Mouse (Mus musculus) midbrain, embryonic 16.5 days (tissue): Measurements from ENCODE around the gene Cox19. TPM values are rescaled to one million over a fixed set of nuclear protein-coding genes. Genes with fewer than 3 reads are reported as not detected.
A peak's percentile ranks its signal among the peaks of the same experiment; 100 is the strongest.

Experiments used
- ATAC-seq: fragments of 200-750 bp; cut with Nextera tagmentation; 2 replicates; pipeline ENCODE4 v1.8.0; 2017; ENCODE audit warnings: moderate TSS enrichment
- H3K27ac ChIP-seq: fragments of 300-500 bp; sonication (generic); 2 replicates; pipeline ENCODE4 v1.5.1; 2014; ENCODE audit warnings: mild to moderate bottlenecking, low read length, mixed read lengths
- H3K27me3 ChIP-seq: fragments of 300-500 bp; sonication (generic); 2 replicates; pipeline ENCODE4 v1.6.1; 2014; ENCODE audit warnings: low read depth, low read length, mixed read lengths; ENCODE audit not compliant: control insufficient read depth, insufficient read depth
- H3K36me3 ChIP-seq: fragments of 300-500 bp; sonication (generic); 2 replicates; pipeline ENCODE4 v1.6.1; 2014; ENCODE audit warnings: mild to moderate bottlenecking, low read length, moderate library complexity, mixed read lengths; ENCODE audit not compliant: control insufficient read depth, insufficient read depth
- H3K4me1 ChIP-seq: fragments of 300-500 bp; sonication (generic); 2 replicates; pipeline ENCODE4 v1.6.1; 2014; ENCODE audit warnings: mild to moderate bottlenecking, low read length, mixed read lengths; ENCODE audit not compliant: control insufficient read depth, insufficient read depth
- H3K4me2 ChIP-seq: fragments of 300-500 bp; sonication (generic); 2 replicates; pipeline ENCODE4 v1.6.1; 2014; ENCODE audit warnings: mild to moderate bottlenecking, low read length, mixed read lengths
- H3K4me3 ChIP-seq: fragments of 300-500 bp; sonication (generic); 2 replicates; pipeline ENCODE4 v1.5.1; 2014; ENCODE audit warnings: low read depth, mild to moderate bottlenecking, low read length, moderate library complexity, mixed read lengths
- H3K9ac ChIP-seq: fragments of 300-500 bp; sonication (generic); 2 replicates; pipeline ENCODE4 v1.6.1; 2014; ENCODE audit warnings: low read depth, low read length, mixed read lengths
- H3K9me3 ChIP-seq: fragments of 300-500 bp; sonication (generic); replicated peaks from 2 replicates; pipeline ENCODE4 v1.6.1; 2014; ENCODE audit warnings: mild to moderate bottlenecking, low read length, mixed read lengths; ENCODE audit not compliant: control insufficient read depth, poor library complexity, severe bottlenecking
- WGBS: fragments of 180-500 bp; shearing (Covaris S2); extraction: QIAGEN DNeasy Blood & Tissue Kit; methylation state at CpG from one replicate; pipeline ENCODE4 v1.1.7; 2014; 5-methylcytosine and 5-hydroxymethylcytosine counted together
- polyA plus RNA-seq: library from polyadenylated mRNA; unstranded; fragments of >200 nt; fragmentation: Nextera tagmentation; extraction: Ambion mirVana; gene quantifications from 2 replicates; pipeline ENCODE4 v1.2.1, GENCODE M21; 2015

The Cox19 gene
- polyA plus RNA-seq, 1 experiment from 2014 or later = 102 TPM

DNA sequence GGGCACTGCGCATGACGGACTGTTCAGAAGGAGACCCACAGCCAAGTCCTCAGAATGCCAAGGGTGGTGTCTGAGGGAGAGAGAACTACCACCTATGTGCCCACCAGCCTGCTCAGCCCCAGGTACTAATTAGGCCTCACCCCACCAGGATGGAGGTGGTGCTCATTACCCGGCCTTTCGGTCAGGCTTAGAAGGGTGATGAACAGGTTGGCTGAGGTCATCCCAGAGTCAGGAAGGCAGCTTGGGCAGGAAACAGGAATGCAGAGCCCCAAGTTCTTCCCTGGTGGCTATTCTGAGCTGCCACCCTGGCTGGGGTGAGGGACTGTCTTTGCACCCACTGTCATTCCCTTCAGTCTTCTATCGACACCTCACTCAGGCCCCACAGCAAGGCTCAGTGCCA lies 34.8 kb upstream of the Cox19 start:
- Histone ChIP-seq H3K4me2 (no peak overlapping the region), H3K27me3 (no peaks in the 10 kb centered on the region), H3K9me3 (no peaks in the 10 kb centered on the region), H3K4me1 (peaks cover 9% of the 10 kb centered on the region; the same call in 1 of the 2 replicates), H3K9ac (no peak overlapping the region), H3K27ac (no peak overlapping the region), H3K36me3 (no peaks in the 10 kb centered on the region), H3K4me3 (no peak overlapping the region)
- ATAC-seq = no peak
- WGBS = 96% methylated on average over 5 of the region's 5 CpGs

DNA sequence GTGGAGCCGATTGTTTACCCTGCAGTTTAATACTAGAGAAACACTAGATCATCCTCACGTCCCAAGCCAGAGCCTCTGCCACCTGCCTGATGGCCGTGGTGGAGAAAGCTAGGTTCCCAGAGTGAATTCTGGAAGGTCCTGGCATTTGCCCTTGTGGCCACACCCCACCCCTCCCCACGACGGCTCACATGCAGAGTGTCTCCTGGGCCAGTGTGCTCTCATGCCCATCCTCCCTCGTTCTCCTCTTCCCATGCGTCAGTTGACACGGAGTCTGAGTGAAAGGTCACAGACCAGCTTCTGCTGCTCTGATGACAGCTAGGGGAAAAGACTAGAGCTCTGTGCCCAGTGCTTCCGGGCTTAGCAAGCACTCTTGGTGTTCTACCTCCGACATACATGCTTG lies 33.3 kb upstream of the Cox19 start:
- 70% methylated on average over 10 of the region's 10 CpGs for WGBS
- Histone ChIP-seq H3K36me3 (no peaks in the 10 kb centered on the region), H3K27ac (no peak overlapping the region), H3K4me1 (peaks cover 13% of the 10 kb centered on the region; the same call in 1 of the 2 replicates), H3K9me3 (no peaks in the 10 kb centered on the region), H3K4me3 (no peak overlapping the region), H3K27me3 (no peaks in the 10 kb centered on the region), H3K9ac (0 out of 2 replicates have a peak overlapping the region, but pooled peaks have one; percentile 10), H3K4me2 (no peak overlapping the region)
- no peak for ATAC-seq

DNA sequence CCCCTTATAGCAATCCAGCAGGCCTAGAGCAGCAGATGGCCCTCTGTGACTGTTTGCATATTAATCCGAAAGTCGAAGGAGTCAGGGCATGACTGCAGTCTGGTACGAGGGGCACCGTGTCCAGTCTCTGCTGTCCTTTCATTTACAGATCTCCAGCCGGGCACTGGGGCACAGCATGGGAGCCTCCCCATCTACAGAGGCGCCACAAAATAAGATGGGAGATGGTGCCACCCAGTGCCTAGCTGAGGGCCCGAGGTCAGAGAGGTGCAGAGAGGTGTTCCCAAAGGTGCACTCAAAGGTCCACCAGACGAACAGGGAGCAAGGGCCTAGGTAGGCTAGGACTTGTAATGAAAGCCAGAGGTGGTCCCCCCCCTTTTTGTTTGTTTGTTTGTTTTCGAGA lies 32.0 kb upstream of the Cox19 start:
- Histone ChIP-seq H3K9me3 (no peaks in the 10 kb centered on the region), H3K36me3 (no peaks in the 10 kb centered on the region), H3K9ac (no peak overlapping the region), H3K4me1 (peaks cover 10% of the 10 kb centered on the region; the same call in 1 of the 2 replicates), H3K27ac (no peak overlapping the region), H3K4me3 (no peak overlapping the region), H3K27me3 (no peaks in the 10 kb centered on the region), H3K4me2 (no peak overlapping the region)
- WGBS = 80% methylated on average over 9 of the region's 9 CpGs
- no peak for ATAC-seq

DNA sequence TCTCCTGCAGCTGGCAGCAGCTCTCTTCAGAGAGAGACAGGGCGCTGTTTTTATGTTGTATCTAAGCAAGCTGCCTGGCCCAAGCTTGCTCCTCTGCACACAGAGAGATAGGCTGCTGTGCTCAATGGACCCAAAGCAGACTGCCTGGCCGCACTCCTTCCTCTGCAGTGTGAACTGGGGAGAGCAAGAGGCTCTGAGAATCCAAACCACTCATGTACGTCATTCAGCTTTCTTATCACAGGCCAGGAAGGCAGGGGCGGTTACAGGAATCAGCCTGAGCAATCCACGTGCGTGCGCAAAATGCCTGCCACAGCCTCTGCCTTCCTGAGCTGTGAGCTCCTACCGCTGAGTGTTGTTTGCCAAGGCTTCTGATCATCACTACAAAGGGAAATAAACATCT lies 31.5 kb upstream of the Cox19 start:
- Histone ChIP-seq H3K9me3 (no peaks in the 10 kb centered on the region), H3K4me2 (no peak overlapping the region), H3K4me3 (no peak overlapping the region), H3K27me3 (no peaks in the 10 kb centered on the region), H3K27ac (peak overlapping the region; percentile 44; the same call in 1 of the 2 replicates), H3K9ac (peak overlapping the region; percentile 18; the same call in 1 of the 2 replicates), H3K36me3 (no peaks in the 10 kb centered on the region), H3K4me1 (peaks cover 10% of the 10 kb centered on the region; the same call in 1 of the 2 replicates)
- no peak for ATAC-seq
- WGBS = 57% methylated on average over 8 of the region's 8 CpGs

DNA sequence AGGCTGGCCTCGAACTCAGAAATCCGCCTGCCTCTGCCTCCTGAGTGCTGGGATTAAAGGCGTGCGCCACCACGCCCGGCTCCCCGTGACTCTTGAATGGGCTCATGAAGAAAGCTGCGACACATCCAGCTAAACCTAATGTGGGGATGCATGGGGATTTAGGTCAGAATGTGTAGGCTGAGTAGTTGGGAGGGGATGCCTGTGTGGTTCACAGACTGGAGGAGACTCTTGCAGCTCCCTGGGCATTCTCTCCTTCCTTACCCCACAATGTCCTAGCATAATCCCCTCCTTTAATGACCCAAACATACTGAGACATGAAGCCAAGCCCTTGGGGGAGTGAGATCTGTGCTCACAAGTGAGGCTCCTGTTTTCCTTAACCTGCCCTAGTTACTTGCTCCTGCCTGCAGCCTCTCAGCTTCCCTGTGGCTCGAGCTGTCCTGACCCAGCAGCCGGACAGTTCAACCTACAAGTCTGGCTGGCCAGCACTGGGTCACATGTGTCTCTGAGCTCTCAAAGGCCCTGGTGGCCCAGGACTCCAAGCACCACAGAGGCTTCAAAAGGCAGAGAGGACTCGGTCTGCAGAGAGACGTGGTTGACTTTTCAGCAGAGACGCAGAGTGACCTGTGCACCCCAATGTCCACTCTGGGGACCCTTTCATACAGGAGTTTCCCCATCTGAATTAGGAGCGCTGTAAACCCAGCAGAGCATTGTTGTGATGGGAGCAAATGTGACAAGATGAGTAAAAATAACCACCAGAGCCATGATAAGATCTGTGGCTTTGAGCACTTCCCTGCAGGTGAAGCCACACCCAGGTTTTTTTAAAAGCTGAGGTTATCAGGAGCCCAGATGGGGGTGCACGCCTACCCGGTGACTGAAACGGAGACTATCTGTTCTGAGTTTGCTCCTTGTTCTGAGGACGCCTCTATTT lies 30.6 kb upstream of the Cox19 start:
- Histone ChIP-seq H3K4me2 (no peak overlapping the region; the same call in 1 of the 2 replicates), H3K9ac (no peak overlapping the region), H3K27me3 (no peaks in the 10 kb centered on the region), H3K4me3 (no peak overlapping the region), H3K4me1 (peaks cover 10% of the 10 kb centered on the region; the same call in 1 of the 2 replicates), H3K9me3 (no peaks in the 10 kb centered on the region), H3K36me3 (no peaks in the 10 kb centered on the region), H3K27ac (no peak overlapping the region; the same call in 1 of the 2 replicates)
- 78% methylated on average over 17 of the region's 18 CpGs for WGBS
- ATAC-seq = no peak

DNA sequence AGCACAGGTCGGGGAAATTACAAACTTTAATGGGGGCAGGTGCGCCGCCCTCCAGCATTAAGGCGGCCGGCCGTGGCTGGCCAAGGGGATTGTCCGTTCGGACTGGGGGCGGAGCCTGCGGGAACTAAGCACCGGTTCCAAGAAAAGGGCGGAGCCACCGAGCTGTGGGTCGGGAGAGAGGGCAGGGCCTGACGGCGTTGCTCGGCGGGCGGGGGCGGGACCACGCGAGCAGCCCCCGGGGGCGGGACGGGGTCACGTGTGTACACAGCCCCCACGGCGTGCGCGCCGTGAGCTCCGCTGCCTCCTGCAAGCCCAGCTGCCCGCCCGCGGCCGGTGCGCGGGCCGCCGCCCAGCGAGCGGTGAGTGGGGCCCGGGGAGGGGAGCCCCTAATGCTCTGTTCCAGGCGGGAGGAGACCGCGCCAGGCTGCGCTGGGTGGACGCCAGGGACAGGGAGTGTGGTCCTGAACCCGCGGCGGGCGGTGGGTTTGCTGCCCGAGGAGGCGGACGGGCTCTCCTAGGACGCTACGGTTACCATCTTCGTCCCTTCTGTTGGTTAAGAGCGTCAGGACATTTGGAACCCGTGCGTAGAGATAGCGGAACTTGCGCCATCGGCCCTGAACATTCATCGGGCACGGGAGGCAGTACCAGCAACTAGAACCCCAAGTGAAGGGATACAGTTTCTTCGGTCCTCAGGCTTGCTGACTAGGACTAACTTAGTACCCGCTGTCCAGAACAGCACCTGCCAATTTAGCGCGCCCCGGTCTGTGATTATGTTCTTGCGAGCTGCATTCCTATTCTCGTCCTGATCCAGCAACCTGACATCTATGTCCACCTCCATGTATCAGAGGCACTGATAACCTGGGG lies 29.4 kb upstream of the Cox19 start:
- H3K4me2 ChIP-seq = peak overlapping the region; percentile 93
- 1% methylated on average over 72 of the region's 73 CpGs for WGBS
- no peaks in the 10 kb centered on the region for H3K9me3 ChIP-seq
- H3K4me3 ChIP-seq = peak overlapping the region; percentile 70
- peak overlapping the region; percentile 75 for H3K9ac ChIP-seq
- peaks cover 10% of the 10 kb centered on the region; the same call in 1 of the 2 replicates for H3K4me1 ChIP-seq
- peak overlapping the region; percentile 50 for H3K27ac ChIP-seq
- H3K27me3 ChIP-seq = no peaks in the 10 kb centered on the region
- peak; percentile 78 for ATAC-seq
- no peaks in the 10 kb centered on the region for H3K36me3 ChIP-seq

DNA sequence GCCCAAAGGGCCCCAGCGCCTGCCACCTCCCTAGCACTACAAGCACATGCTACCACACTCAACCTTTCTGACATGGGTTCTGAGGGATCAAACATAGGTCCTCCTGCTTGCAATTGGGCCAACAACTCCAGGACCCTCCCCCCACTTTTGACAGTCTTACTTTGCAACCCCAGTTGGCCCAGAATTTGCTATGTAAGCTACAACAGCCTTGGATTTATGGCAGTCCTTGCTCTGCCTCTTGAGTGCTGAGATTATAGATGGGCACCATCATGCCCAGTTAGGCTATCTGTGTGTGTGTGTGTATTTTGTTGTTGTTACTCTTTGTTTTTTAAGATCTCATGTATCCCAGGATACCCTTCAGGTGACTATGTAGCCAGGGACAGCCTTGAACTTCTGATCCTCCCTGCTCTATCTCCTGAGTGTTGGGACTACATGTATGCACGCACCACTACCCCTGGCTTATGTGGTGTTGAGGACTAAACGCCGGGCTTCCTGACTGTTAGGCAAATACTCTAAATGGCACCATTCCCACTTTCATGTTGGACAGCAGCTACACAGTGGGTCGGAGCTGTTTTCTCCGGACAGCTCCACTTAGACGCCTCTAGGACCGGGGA lies 28.7 kb upstream of the Cox19 start:
- ATAC-seq = no peak
- H3K36me3 ChIP-seq = no peaks in the 10 kb centered on the region
- H3K27ac ChIP-seq = peak overlapping the region; percentile 50
- WGBS = 17% methylated on average over 8 of the region's 8 CpGs
- no peaks in the 10 kb centered on the region for H3K27me3 ChIP-seq
- peaks cover 10% of the 10 kb centered on the region; the same call in 1 of the 2 replicates for H3K4me1 ChIP-seq
- H3K9me3 ChIP-seq = no peaks in the 10 kb centered on the region
- H3K4me2 ChIP-seq = peak overlapping the region; percentile 93
- peak overlapping the region; percentile 75 for H3K9ac ChIP-seq
- peak overlapping the region; percentile 70 for H3K4me3 ChIP-seq

DNA sequence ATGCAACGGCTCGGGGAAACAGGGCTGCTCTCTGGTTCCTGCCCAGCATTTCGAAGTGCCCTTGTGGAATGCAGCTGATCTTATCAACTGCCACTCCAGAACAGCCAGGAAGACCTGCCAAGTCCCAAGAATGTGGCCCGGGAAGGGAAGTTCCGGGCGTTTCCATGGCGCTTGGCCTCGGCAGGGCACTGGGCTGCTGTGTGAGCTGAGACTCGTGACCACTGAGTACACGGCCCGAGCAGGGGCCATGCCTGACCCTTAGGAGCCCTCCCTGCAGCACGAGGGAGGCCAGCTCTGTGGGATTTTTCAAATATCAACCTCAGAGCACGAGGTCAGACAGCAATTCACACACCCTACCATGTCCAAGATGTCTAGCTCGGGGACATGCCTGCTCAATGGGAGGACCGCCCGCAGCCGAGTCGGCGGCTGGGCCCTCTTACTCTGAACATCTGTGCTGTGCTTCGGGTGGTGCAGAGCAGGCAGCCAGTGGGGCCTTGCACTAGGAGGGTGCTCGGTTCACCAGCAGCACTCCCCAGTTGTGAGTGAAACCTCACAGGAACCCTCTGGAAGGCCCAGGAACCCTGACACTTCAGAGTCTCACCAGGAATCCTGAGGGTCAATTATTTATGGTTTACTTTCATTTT lies 27.9 kb upstream of the Cox19 start:
- no peak for ATAC-seq
- no peaks in the 10 kb centered on the region for H3K27me3 ChIP-seq
- H3K9ac ChIP-seq = no peak overlapping the region
- 55% methylated on average over 21 of the region's 21 CpGs for WGBS
- no peak overlapping the region for H3K4me2 ChIP-seq
- no peaks in the 10 kb centered on the region for H3K36me3 ChIP-seq
- H3K9me3 ChIP-seq = no peaks in the 10 kb centered on the region
- H3K27ac ChIP-seq = no peak overlapping the region; the same call in 1 of the 2 replicates
- H3K4me1 ChIP-seq = peaks cover 10% of the 10 kb centered on the region; the same call in 1 of the 2 replicates
- H3K4me3 ChIP-seq = no peak overlapping the region
